Mouse (Mus musculus) C2C12 (cell line): ENCODE data around the gene Ccdc162. TPM values are rescaled to one million over a fixed set of nuclear protein-coding genes. Genes with fewer than 3 reads are reported as not detected.

Experiments used
- H3K27me3 ChIP-seq: one replicate; pipeline ENCODE4 v1.6.1; 2011; ENCODE audit not compliant: control insufficient read depth, insufficient read depth, insufficient read length
- H3K36me3 ChIP-seq: one replicate; pipeline ENCODE4 v1.6.1; 2011; ENCODE audit not compliant: control insufficient read depth, insufficient read depth
- H3K4me3 ChIP-seq: one replicate; pipeline ENCODE4 v1.5.1; 2011; ENCODE audit warnings: mild to moderate bottlenecking, control low read depth; ENCODE audit not compliant: poor library complexity, insufficient read depth, severe bottlenecking
- H3K79me2 ChIP-seq: one replicate; pipeline ENCODE4 v1.6.1; 2011; ENCODE audit not compliant: control insufficient read depth, insufficient read depth
- H3K79me3 ChIP-seq: one replicate; pipeline ENCODE4 v1.6.1; 2011; ENCODE audit warnings: low read depth, control low read depth
- H3ac ChIP-seq: one replicate; pipeline ENCODE3; 2011; ENCODE audit warnings: low read depth; ENCODE audit not compliant: control insufficient read depth, insufficient read length
- CEBPB ChIP-seq: IDR thresholded peaks from one replicate; pipeline ENCODE4 v1.6.1; 2011; ENCODE audit warnings: low read depth, mild to moderate bottlenecking, control low read depth, moderate library complexity
- CTCF ChIP-seq: IDR thresholded peaks from one replicate; pipeline ENCODE4 v1.5.1; 2011; ENCODE audit not compliant: control insufficient read depth, insufficient read depth, insufficient read length
- FOSL1 ChIP-seq: IDR thresholded peaks from one replicate; pipeline ENCODE4 v1.8.0; 2011; ENCODE audit warnings: mild to moderate bottlenecking, low read length; ENCODE audit not compliant: poor library complexity, insufficient read depth, severe bottlenecking
- MAX ChIP-seq: IDR thresholded peaks from one replicate; pipeline ENCODE4 v1.6.1; 2011; ENCODE audit warnings: mild to moderate bottlenecking, control low read depth
- MYOD1 ChIP-seq: IDR thresholded peaks from one replicate; pipeline ENCODE4 v1.6.1; 2011; ENCODE audit warnings: low read depth; ENCODE audit not compliant: control insufficient read depth, insufficient read length
- MYOG ChIP-seq: IDR thresholded peaks from one replicate; pipeline ENCODE4 v1.6.1; 2011; ENCODE audit not compliant: control insufficient read depth, insufficient read length; ENCODE audit errors: extremely low read depth
- USF1 ChIP-seq: IDR thresholded peaks from one replicate; pipeline ENCODE4 v1.6.1; 2011; ENCODE audit warnings: low read depth, mild to moderate bottlenecking, control low read depth, moderate library complexity
- polyA plus RNA-seq: library from polyadenylated mRNA; unstranded; fragments of >200 nt; fragmentation: generic; extraction: Trizol; gene quantifications from one replicate; pipeline ENCODE4 v1.2.1, GENCODE M21; 2012; ENCODE audit warnings: missing spikeins

The Ccdc162 gene
- polyA plus RNA-seq, 1 experiment = 0.13 TPM

- TF ChIP-seq FOSL1 = no peak
- peak; percentile 85 for TF ChIP-seq MYOD1
- TF ChIP-seq MAX = peak; percentile 62
- no peak for TF ChIP-seq CEBPB
- TF ChIP-seq USF1 = no peak
- no peak for TF ChIP-seq CTCF
- Histone ChIP-seq H3K4me3 (no peak overlapping the region), H3ac (no peak overlapping the region), H3K36me3 (no peaks in the 10 kb centered on the region), H3K79me2 (no peaks in the 10 kb centered on the region), H3K79me3 (no peaks in the 10 kb centered on the region), H3K27me3 (no peaks in the 10 kb centered on the region)
These were observed 129.2 kb downstream of the Ccdc162 start for GRCm38 (mm10) chr10:41586947-41587852.

GRCm38 (mm10) chr10:41583383-41583782 is 133.1 kb downstream of the Ccdc162 start:
- TF ChIP-seq USF1 = no peak
- no peak for TF ChIP-seq MYOG
- TF ChIP-seq CTCF = no peak
- TF ChIP-seq MAX = no peak
- TF ChIP-seq MYOD1 = no peak
- no peak for TF ChIP-seq CEBPB
- no peak for TF ChIP-seq FOSL1
- H3K79me3 ChIP-seq = no peaks in the 10 kb centered on the region
- H3ac ChIP-seq = no peak overlapping the region
- H3K36me3 ChIP-seq = no peaks in the 10 kb centered on the region
- H3K4me3 ChIP-seq = no peak overlapping the region
- H3K79me2 ChIP-seq = no peaks in the 10 kb centered on the region
- H3K27me3 ChIP-seq = no peaks in the 10 kb centered on the region

- Histone ChIP-seq H3K36me3 (no peaks in the 10 kb centered on the region), H3K79me3 (no peaks in the 10 kb centered on the region), H3K79me2 (no peaks in the 10 kb centered on the region), H3K27me3 (no peaks in the 10 kb centered on the region), H3K4me3 (no peak overlapping the region), H3ac (no peak overlapping the region)
- no peak for TF ChIP-seq CTCF
- TF ChIP-seq MAX = no peak
- no peak for TF ChIP-seq CEBPB
- TF ChIP-seq MYOG = no peak
- TF ChIP-seq FOSL1 = no peak
- TF ChIP-seq MYOD1 = no peak
- TF ChIP-seq USF1 = no peak
These were observed 133.5 kb downstream of the Ccdc162 start for GRCm38 (mm10) chr10:41582901-41583361.

- TF ChIP-seq MYOD1 (no peak), CTCF (no peak), CEBPB (no peak), MYOG (no peak), USF1 (no peak), FOSL1 (no peak), MAX (no peak)
- H3K4me3 ChIP-seq = no peak overlapping the region
- no peak overlapping the region for H3ac ChIP-seq
- no peaks in the 10 kb centered on the region for H3K36me3 ChIP-seq
- H3K79me3 ChIP-seq = no peaks in the 10 kb centered on the region
- H3K27me3 ChIP-seq = no peaks in the 10 kb centered on the region
- no peaks in the 10 kb centered on the region for H3K79me2 ChIP-seq
These were observed 136.0 kb downstream of the Ccdc162 start for GRCm38 (mm10) chr10:41580441-41580840.

GRCm38 (mm10) chr10:41578541-41578940 is 137.9 kb downstream of the Ccdc162 start:
- Histone ChIP-seq H3K27me3 (no peaks in the 10 kb centered on the region), H3K36me3 (no peaks in the 10 kb centered on the region), H3K79me2 (no peaks in the 10 kb centered on the region), H3K79me3 (no peaks in the 10 kb centered on the region), H3ac (no peak overlapping the region), H3K4me3 (no peak overlapping the region)
- TF ChIP-seq MYOG = no peak
- no peak for TF ChIP-seq CTCF
- no peak for TF ChIP-seq CEBPB
- no peak for TF ChIP-seq MYOD1
- no peak for TF ChIP-seq FOSL1
- TF ChIP-seq MAX = no peak
- no peak for TF ChIP-seq USF1
